Mouse (Mus musculus) G1E (cell line): ENCODE results near the gene Rnf157.

ENCODE experiments used
- CTCF ChIP-seq: IDR thresholded peaks from 2 replicates; pipeline ENCODE4 v1.5.1; 2012; ENCODE audit warnings: low read depth, low read length, inconsistent platforms, mixed read lengths
- GATA1 ChIP-seq: IDR thresholded peaks from 2 replicates; pipeline ENCODE4 v1.6.1; 2012; ENCODE audit warnings: borderline replicate concordance, low read length, inconsistent platforms, mixed read lengths

DNA sequence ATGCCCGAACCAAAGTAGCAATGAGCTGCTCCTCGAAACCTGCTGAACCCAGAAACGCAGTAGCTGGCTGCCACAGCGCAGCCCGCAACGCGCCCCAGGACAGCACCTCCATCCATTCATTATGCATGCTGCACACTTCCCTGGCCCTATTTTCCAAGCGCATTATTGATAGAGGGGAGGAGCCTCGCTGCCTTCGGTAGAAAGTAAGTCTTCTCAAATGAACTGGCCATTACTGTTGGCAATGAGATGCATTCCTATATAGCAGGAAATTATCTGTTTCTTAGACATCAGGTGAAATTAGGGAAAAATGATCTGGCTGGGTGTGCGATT is 14.5 kb downstream of the Rnf157 start:
- TF ChIP-seq GATA1 (no peak), CTCF (no peak)
